Mouse (Mus musculus): ENCODE data around the gene Fam168b. TPM values are rescaled to one million over a fixed set of nuclear protein-coding genes. Genes with fewer than 3 reads are reported as not detected.

The Fam168b gene
- polyA plus RNA-seq, 1 experiment from 2014 or later, result 55.2 TPM

GRCm38 (mm10) chr1:34851562-34851961 lies 8.7 kb upstream of the Fam168b start:
- peak; percentile 48 for DNase-seq (ENCODE audit: low spot score)

GRCm38 (mm10) chr1:34850343-34851136 lies 7.7 kb upstream of the Fam168b start:
- no peak for DNase-seq (ENCODE audit: low spot score)

DNA sequence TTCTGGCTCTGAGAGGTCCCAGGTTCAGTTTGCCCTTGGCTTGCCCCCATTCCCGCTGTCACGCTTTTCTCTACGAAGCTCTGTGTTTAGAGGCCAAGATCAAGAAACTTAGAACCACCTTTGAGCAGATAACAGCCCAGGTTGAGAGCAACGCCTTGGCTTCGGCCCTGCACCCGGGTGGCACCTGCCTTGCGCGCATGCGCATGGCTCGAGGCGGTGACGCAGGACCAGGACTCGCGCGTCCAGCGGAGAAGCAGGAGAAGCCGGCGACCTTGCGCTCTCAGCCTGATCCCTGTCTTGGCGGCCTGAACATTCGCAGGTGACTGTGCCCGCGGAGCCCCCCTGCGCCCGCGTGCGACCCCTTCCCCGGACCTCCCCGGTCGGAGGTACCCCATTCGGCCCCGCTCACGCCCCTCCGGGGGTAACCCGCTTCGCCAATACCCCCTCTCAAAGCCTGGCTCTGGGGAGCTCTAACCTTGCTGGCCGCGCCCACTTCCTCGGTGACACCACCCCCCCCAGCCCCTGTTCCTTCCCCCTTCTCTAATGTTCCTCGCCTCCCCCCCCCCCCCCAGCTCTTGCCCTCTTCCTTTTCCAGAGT lies 7.0 kb upstream of the Fam168b start, which contains the start of gene Plekhb2:
Gene Plekhb2 (plus strand): TSS at position 232 of the 598 bp plus-strand sequence.
- peak; percentile 82 for DNase-seq (ENCODE audit: low spot score)

DNA sequence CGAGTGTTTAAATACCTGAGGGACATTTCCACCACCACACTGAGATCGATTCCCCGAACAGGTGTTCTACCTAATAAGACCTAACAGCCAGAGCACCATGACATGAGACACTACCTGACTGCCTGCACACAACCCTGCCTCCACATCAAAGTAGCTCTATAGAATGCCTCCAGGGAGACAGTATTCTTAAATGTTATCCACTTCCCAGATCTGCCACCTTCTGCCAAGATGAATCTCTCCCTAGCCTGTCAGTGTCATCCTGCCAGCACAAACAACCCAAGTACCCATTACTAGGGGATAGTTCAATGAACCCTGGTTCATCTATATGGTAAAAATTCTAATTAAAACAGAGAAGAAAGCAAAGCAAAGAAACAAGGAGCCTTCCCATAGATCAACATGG lies 4.2 kb upstream of the Fam168b start:
- no peak for DNase-seq (ENCODE audit: low spot score)

DNA sequence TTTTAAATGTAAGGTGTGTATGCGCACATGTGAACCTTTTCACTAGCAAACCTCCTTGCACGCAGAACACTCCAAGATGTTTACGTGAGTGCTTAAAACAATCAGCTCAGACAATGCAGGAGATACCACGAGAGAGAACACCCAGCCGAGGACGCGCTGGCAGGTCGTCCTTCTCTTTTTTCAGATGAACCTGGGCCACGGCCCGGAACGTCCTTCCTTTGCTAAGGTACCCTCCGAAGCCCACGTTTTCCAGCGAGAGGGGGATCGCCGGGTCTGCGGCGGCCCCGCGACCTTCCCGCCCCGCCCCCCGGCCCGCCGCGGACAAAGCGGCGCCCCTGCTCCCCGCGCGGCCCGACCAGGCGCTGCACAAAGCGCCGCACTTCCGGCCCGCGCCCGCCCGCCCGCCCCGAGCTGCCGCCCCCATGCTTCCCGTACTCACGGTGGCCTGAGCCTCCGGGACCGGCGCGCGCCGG lies 440 bp downstream of the Fam168b start:
- peak; percentile 72 for DNase-seq (ENCODE audit: low spot score)

- no peak for DNase-seq (ENCODE audit: low spot score)
Measured at GRCm38 (mm10) chr1:34841709-34842388, 1.0 kb downstream of the Fam168b start.

DNA sequence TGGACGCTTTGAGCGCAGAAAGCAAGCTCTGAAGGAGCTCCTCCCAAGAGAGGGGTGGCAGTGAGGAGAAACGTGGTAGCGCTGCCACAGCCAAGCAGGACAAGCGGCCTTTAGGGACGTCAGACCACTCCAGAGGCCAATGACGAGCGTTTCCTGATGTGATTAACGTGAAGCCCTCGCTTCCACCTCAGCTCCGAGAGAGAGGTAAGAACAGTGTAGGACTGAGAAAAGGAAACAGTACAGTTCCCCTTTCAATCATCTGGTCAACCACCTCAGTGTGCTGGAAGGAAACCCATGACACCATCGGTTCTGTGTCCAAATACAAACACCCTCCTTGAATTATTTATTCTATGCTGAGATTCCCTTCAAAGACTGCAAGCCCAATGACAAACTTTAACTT lies 3.6 kb downstream of the Fam168b start:
- DNase-seq (ENCODE audit: low spot score), result no peak

DNA sequence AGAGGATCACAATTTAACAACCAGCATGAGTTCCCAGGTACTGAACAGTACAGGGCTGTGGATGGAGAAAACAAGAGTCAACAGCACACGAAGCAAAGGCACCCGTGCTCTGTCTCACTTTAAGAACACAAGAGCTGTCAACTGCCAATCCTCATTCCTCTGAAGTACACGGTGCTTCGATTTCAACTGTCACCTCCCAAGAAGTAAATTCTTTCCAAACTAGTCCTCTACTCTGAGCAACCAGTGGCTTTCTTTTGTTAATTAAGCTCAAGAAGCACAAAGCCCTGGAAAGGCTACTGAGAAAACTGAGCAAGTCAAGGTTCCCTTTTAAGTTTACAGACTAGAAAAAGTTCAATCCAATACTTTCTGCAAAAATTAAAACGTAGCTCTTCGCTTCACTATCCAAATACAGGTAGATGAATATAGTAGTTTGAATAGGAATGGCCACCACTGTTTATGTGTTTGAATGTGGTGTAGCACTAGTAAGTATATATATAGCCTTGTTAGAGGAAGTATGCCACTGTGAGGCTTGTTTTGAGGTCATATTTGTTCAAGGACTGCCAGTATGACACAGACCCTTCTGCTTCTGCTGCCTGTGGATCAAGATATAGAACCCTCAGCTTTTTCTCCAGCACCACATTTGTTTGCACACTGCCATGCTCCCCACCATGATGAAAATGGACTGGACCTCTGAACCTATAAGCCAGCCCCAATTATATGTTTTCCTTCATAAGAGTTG lies 4.7 kb downstream of the Fam168b start:
- DNase-seq (ENCODE audit: low spot score), result no peak

DNA sequence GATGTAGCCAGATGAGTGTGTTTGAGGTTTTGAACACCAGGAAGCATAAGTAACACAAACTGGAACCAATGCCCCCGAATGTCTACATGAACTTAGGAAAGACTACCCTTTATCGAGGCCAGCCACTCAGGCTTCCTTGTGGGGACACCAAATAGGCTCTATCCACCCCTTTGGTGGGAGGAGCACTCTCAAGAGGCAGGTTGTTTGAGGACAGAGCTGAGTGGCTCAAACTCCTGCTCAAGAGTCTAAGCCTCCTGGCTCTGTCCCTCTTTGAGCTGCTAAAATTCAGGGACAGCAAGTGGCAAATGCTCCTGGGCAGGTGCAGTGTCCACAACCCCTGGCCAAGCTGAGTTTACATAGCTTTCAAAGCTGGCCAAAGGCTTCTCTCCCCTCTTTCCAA lies 8.0 kb downstream of the Fam168b start:
- DNase-seq (ENCODE audit: low spot score), result no peak

DNA sequence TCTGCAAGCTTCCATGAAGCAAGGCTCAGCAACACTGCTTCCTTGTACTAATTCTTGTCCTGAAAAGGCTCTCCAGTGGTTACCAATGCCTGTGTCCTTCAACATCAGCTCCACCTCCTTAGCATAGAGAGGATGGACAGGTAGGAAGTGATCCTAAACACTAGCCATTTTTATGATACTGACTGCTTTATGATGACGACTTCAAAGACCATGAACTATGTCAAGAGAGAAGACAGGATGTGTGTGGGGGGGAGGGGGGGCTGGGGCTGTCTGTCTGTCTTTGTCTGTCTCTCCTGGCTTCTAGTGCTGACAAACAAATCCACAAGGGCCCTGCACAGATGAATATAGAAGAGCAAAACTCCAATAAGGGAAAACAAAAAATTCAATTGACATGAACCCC lies 11.5 kb downstream of the Fam168b start:
- DNase-seq (ENCODE audit: low spot score), result peak; percentile 30

- no peak for DNase-seq (ENCODE audit: low spot score)
Measured at GRCm38 (mm10) chr1:34830934-34831333, 11.9 kb downstream of the Fam168b start.

GRCm38 (mm10) chr1:34828528-34829294 lies 14.2 kb downstream of the Fam168b start:
- DNase-seq (ENCODE audit: low spot score), result no peak

GRCm38 (mm10) chr1:34827900-34828299 lies 15.0 kb downstream of the Fam168b start:
- no peak for DNase-seq (ENCODE audit: low spot score)

- no peak for DNase-seq (ENCODE audit: low spot score)
Measured at GRCm38 (mm10) chr1:34825909-34826308, 17.0 kb downstream of the Fam168b start.

DNA sequence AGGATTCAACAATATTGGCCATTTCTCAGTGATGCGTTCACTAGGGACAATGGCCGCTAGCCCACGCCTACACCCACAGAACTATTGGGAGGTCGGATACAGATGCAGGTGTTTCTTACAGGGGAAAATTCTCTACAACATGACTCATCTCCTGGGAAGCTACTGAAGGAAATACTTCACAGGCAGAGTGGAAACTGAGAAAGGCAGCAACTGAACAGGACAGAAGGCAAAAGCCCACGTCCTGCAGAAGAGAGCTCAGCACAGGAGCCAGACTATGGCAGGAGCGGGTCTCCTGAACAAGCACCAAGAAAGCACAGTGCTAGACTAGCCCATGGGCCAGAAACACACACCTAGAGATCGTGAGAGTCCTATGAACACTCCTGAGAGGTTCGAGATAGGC lies 18.7 kb downstream of the Fam168b start:
- no peak for DNase-seq (ENCODE audit: low spot score)

GRCm38 (mm10) chr1:34823353-34823752 lies 19.5 kb downstream of the Fam168b start:
- no peak for DNase-seq (ENCODE audit: low spot score)

DNA sequence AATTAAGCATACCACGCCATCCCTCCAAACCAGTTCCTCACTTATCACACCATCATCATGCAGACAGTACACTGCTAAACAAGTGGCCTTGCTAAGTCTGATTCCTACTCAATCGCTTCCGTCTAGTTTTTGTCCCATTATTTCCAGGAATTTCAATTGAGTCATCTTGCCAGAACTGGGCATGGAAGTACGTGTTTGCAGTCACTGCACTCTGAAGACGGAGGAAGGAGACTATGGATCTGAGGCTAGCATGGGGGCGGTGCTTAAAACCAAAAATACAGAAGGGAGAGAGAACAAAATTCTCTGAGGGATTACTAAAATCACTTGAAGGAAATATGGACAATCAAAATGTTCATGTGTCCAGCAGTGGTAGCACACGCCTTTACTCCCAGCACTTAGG lies 20.1 kb downstream of the Fam168b start:
- DNase-seq (ENCODE audit: low spot score), result no peak

DNA sequence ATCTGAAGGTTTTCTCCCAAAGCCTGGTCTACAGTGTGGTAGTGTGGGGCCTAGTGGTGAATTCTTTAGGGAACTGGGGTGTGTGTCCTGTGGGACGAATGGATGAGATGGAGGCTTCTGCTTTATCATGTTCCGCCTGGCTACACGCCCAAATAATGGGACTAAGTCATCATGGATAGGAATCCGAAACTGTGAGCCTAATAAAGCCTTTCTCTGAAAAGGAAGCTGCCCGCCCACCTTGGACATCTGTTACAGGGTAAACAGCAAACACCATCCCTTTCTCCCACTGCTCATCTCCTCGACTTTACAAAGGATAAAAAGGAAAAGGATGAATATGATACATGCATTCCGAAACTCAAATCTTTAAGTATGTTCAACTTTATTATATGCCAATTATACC lies 20.9 kb downstream of the Fam168b start:
- no peak for DNase-seq (ENCODE audit: low spot score)

- DNase-seq (ENCODE audit: low spot score), result no peak
Measured at GRCm38 (mm10) chr1:34821411-34821810, 21.5 kb downstream of the Fam168b start.

GRCm38 (mm10) chr1:34819225-34819910 lies 23.5 kb downstream of the Fam168b start:
- DNase-seq (ENCODE audit: low spot score), result no peak

Data from thymus, postnatal 0 days (tissue).